Mouse (Mus musculus) Patski (cell line): ENCODE data around the gene Ralgps2. TPM values are rescaled to one million over a fixed set of nuclear protein-coding genes. Genes with fewer than 3 reads are reported as not detected.

ENCODE experiments used
- ATAC-seq: fragments of 100-300 bp; one replicate; pipeline ENCODE4 v1.8.0; 2021
- CTCF ChIA-PET: fragments of 350-600 bp; sonication (Branson Sonifier 250); formaldehyde crosslinking; loops from one replicate; lab custom pipeline; 2022; ENCODE audit warnings: inconsistent platforms; lab: Charles Lee
- POLR2A ChIA-PET: fragments of 350-600 bp; sonication (Branson Sonifier 250); formaldehyde crosslinking; loops from one replicate; lab custom pipeline; 2022; ENCODE audit warnings: antibody characterized with exemption, inconsistent platforms; lab: Charles Lee
- DNase-seq: peaks from one replicate; pipeline ENCODE4 v3.0.0-alpha.2; 2011; ENCODE audit warnings: low read depth, low spot score
- H3K27me3 ChIP-seq: fragments of 371-371 bp; one replicate; pipeline ENCODE4 v1.5.1; 2021
- CTCF ChIP-seq: fragments of 100-300 bp; IDR thresholded peaks from one replicate; pipeline ENCODE4 v1.5.1; 2021
- in situ Hi-C: fragments of 300-500 bp; cut with MboI; formaldehyde crosslinking; loops from 3 replicates; pipeline ENCODE4 v1.11.1; 2018; ENCODE audit warnings: low pct_unique_long_range_greater_than_20kb, mixed read lengths
- polyA plus RNA-seq: library from polyadenylated mRNA; unstranded; gene quantifications from one replicate; pipeline ENCODE4 v1.2.3, GENCODE M21; 2021

The Ralgps2 gene
- polyA plus RNA-seq, 1 experiment from 2014 or later, result 7.4 TPM

DNA sequence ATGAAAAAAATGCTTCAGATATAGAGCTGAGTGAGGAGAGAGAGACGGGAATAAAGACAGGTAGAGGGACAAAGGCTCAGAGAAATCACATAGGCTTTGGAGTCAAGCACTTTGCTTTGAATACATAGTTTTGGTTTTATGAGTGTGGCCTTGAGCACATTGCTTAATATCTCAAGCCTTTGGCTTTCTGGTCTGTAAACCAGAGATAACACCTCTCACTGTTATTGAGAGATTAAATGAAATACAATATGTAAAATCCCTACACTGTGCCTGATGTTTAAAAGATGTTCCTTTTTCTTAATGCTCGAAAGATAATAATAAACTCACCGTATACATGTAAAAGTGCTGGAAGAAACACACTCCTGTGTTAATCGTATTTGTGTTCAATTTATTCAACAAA is 33.0 kb upstream of the Ralgps2 start:
- ATAC-seq, result no peak
- no peak for TF ChIP-seq CTCF
- DNase-seq, result no peak
- no peaks in the 10 kb centered on the region for H3K27me3 ChIP-seq
- POLR2A ChIA-PET, result no interaction called here
- in situ Hi-C loops, result no loop called here
- CTCF ChIA-PET, result no interaction called here

DNA sequence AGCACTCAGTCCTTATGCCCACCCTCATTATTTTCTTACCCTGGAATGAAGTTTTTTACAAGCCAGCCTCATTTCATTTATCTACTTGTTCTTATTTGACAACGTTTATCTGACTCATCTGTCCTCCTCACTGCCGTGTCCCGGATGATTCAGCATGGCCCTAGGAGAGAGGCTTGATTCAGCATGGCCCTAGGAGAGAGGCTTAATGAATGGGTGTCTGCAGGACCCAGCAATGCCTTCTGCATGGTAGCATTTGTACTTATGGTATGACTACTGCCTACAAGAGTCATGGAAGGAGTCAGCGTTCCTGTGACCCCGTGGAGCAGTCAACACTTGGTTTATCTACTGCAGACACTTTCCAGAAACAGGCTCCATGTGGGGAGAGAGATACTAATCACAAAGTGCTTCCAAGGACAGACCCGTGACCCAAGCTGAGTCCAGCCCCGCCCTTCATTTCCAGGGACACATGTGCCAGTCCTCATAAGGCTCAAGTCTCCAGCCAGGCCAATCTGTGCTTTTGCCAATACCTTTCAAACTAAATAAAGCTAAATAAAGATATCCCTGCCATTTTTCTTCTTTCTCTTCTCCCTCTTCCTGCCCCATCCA is 31.9 kb upstream of the Ralgps2 start:
- ChIA-PET CTCF (no interaction called here), POLR2A (no interaction called here)
- TF ChIP-seq CTCF, result no peak
- in situ Hi-C loops, result no loop called here
- no peak for DNase-seq
- H3K27me3 ChIP-seq, result no peaks in the 10 kb centered on the region
- no peak for ATAC-seq

GRCm38 (mm10) chr1:156970641-156971040 is 31.2 kb upstream of the Ralgps2 start:
- CTCF ChIA-PET, result no interaction called here
- POLR2A ChIA-PET, result interaction anchor here (0.6 kb wide), 1 partner anchor 28 kb away, joined by 3 read pairs; no protein-coding TSS in a partner anchor
- TF ChIP-seq CTCF, result no peak
- H3K27me3 ChIP-seq, result no peaks in the 10 kb centered on the region
- in situ Hi-C loops, result no loop called here
- no peak for ATAC-seq
- DNase-seq, result no peak

GRCm38 (mm10) chr1:156968107-156968506 is 28.7 kb upstream of the Ralgps2 start:
- DNase-seq (no peak), ATAC-seq (no peak)
- H3K27me3 ChIP-seq, result no peaks in the 10 kb centered on the region
- ChIA-PET POLR2A (no interaction called here), CTCF (no interaction called here)
- in situ Hi-C loops, result no loop called here
- TF ChIP-seq CTCF, result no peak

- POLR2A ChIA-PET, result no interaction called here
Measured at GRCm38 (mm10) chr1:156964586-156964932, 25.1 kb upstream of the Ralgps2 start.

DNA sequence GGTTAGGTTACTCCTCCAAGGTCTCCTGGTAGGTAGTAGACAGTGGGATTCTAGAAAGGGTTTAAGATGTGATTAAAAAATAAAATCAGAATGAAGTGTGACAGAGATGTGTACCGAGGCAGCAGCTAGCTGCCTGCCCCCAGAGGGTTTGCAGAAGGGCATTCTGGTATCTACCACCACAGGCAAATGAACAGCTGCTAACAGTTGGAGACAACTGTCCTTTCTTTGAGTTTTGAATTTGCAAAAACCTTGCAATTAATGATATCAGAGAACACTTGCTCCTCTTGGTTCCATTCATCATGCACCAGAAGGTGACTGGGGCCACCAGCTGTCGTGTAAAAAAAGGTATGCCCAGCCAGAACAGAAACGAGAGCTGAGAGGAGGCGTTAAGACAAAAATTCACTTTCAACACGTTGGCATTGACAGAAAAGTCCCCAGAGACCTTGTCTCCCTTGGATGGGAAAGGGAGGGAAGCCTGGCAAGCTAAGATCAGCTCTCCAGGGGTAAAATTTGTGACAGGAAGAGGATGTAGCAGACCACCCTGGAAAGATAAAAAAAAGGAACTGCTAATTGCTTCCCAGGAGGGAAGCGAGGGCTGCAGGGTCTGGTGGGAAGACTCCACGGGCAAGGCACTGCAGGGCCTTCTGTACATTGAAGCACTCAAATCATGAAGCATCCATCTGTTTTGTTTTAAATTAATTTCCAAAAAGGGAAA is 24.6 kb upstream of the Ralgps2 start:
- CTCF ChIA-PET, result no interaction called here
- H3K27me3 ChIP-seq, result peaks cover 6% of the 10 kb centered on the region
- TF ChIP-seq CTCF, result no peak
- in situ Hi-C loops, result no loop called here
- POLR2A ChIA-PET, result no interaction called here
- ATAC-seq (no peak), DNase-seq (no peak)

More at GRCm38 (mm10) chr1:156964586-156964932, 25.1 kb upstream of the Ralgps2 start:
- ATAC-seq, result no peak
- in situ Hi-C loops, result no loop called here
- H3K27me3 ChIP-seq, result peaks cover under 1% of the 10 kb centered on the region
- no peak for DNase-seq
- CTCF ChIA-PET, result no interaction called here
- TF ChIP-seq CTCF, result no peak

DNA sequence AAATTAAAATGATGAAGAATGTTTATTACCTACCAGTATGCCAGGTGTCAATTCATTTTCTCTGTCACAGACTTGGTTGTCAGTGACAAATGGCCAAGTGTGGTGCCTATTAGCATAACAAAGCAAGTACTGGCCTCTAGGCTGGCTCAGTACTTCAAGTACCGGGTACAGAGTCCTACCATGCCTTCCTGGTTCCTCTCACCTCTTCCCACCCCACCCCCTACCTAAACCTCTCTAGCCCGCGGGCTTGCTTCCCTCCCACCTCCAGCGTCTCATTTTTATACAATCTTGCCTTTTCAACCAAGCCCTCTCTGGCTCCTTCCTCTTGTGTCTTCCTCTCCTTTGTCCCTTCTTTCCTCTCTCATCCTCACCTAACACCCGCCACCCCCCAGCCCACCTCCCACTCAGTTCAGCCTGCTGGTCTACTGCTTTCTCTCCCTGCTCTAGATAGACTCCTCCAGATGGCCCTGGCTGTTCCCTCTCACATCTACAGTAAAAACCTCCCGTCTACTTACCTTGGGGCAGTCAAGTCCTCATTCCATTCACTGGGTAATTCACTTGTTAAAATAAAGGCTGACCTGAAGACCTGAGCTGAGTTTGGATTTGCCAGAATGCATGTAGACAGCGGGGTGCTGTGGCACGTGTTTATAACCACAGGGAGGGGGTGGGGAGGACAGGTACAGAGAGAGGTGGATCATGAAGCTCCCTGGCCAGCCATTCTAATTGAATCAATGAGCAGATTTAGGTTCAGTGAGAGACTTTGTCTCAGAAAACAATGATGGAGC is 22.2 kb upstream of the Ralgps2 start:
- ATAC-seq (no peak), DNase-seq (no peak)
- in situ Hi-C loops, result no loop called here
- no peak for TF ChIP-seq CTCF
- H3K27me3 ChIP-seq, result peaks cover 6% of the 10 kb centered on the region
- POLR2A ChIA-PET, result no interaction called here
- CTCF ChIA-PET, result interaction anchor here (0.8 kb wide), 1 partner anchor 14 kb away, joined by 3 read pairs; no protein-coding TSS in a partner anchor

- in situ Hi-C loops, result no loop called here
- no peak for DNase-seq
Measured at GRCm38 (mm10) chr1:156959004-156959403, 19.6 kb upstream of the Ralgps2 start.

DNA sequence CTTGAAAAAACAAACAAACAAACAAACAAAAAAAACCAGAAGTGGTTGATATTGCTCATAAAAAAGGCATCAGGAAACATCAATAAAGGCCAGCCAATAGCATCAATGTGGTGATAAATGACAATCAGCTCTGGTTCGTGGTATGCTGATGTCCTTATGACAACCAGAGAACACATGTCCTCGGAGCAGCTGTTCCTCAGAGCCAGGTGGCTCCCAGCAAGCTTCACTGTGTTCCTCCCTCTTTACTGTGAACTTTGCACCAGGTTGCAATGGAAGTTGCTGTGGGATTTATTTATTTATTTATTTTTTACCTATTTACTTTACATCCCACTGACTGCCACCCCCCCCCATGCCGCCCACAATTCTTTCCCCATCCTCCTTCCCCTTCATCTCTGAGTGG is 17.9 kb upstream of the Ralgps2 start:
- DNase-seq (no peak), ATAC-seq (no peak)
- in situ Hi-C loops, result no loop called here
- peaks cover 6% of the 10 kb centered on the region for H3K27me3 ChIP-seq
- CTCF ChIA-PET, result no interaction called here
- TF ChIP-seq CTCF, result no peak
- POLR2A ChIA-PET, result interaction anchor here (0.7 kb wide), 1 partner anchor 215 kb away, joined by 3 read pairs; no protein-coding TSS in a partner anchor

More at GRCm38 (mm10) chr1:156959004-156959403, 19.6 kb upstream of the Ralgps2 start:
- peaks cover 6% of the 10 kb centered on the region for H3K27me3 ChIP-seq
- ChIA-PET POLR2A (no interaction called here), CTCF (interaction anchor here (1.0 kb wide), 1 partner anchor 32 kb away, joined by 3 read pairs; no protein-coding TSS in a partner anchor)
- no peak for ATAC-seq
- TF ChIP-seq CTCF, result no peak

DNA sequence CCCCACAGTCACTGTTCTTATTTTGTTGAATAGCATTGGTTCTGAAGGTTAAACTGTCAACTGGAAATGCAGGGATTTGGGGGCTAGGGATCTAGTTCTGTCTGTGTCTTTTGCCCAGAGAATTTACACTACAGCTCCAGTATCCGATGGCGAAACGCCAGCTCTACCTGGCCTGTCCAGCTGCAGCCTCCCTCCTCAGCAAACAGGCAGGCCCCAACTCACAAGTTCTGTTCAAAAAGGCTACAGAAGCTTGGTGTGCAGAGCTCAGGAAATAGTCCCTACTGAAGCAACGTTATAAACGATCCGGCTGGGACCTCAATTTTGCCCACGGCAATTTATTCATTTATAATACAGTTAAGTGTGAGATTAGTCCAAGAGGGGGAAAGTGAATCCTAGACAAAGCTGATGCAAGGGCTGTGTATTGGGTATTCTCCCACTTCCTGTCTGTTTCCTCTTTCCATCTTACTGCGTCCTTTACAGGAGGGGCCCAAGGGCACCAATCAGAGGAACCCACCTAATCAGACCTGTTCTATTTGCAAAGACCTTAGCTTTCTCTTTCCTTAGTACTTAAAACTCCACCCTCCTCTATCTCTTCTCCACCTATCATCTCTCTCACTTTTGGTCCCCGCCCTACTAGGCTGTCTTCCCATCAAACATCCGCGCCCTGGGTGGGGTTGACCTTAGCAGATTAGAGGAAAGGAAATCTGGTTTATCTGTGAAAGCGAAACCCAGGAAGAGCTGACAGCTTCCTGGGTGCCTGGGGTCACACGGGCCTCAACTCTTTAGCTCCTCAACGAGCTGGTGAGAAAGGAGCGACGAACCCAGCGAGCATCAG is 16.7 kb upstream of the Ralgps2 start:
- no peak for TF ChIP-seq CTCF
- DNase-seq (no peak), ATAC-seq (no peak)
- POLR2A ChIA-PET, result no interaction called here
- CTCF ChIA-PET, result interaction anchor here (1.5 kb wide), 1 partner anchor 28 kb away, joined by 3 read pairs; no protein-coding TSS in a partner anchor
- in situ Hi-C loops, result no loop called here
- peaks cover 6% of the 10 kb centered on the region for H3K27me3 ChIP-seq
